ENCODE assay signal across 15 mouse cellular contexts in genomic region chr10:122408697-122409409, GRCm38 (mm10). TPM values are rescaled to one million over a fixed set of nuclear protein-coding genes. Genes with fewer than 3 reads are reported as not detected.
A peak's percentile ranks its signal among the peaks of the same experiment; 100 is the strongest.
DNase-seq lines count a peak whose midpoint lies in the region; ATAC-seq and TF ChIP-seq lines count a peak whose summit lies in the region.
"Had no signal": no experiment of that assay in that cellular context is flagged by ENCODE, and none has a peak within 500 bp of the region (broad histone marks: within the 10 kb centered on the region; RNA-seq: fewer than 3 reads in every experiment).

No protein-coding gene starts in this region.

- 67% methylated on average over 7 of the region's 7 CpGs for WGBS in kidney, embryonic 14.5 days

- H3K9ac ChIP-seq in kidney, embryonic 14.5 days (ENCODE audit: low read depth, low read length): no peak overlapping the region
- H3K9ac ChIP-seq: embryonic facial prominence, embryonic 15.5 days; hindbrain, embryonic 12.5 days; liver, postnatal 0 days had no signal

- TF ChIP-seq CTCF in layer of hippocampus, adult 2 months (conservative IDR thresholded peaks at IDR 0.05): no peak

- no peak overlapping the region for H3K4me2 ChIP-seq in kidney, embryonic 14.5 days (replicated peaks; ENCODE audit: low read depth, low read length)
- H3K4me2 ChIP-seq: embryonic facial prominence, embryonic 15.5 days; hindbrain, embryonic 12.5 days had no signal

- no peak overlapping the region for H3K27ac ChIP-seq in kidney, embryonic 14.5 days (ENCODE audit: low read depth, low read length)
- no peak overlapping the region for H3K27ac ChIP-seq in layer of hippocampus, adult 2 months
- H3K27ac ChIP-seq: embryonic facial prominence, embryonic 15.5 days; hindbrain, embryonic 12.5 days had no signal

- H3K9me3 ChIP-seq in kidney, embryonic 14.5 days (ENCODE audit: control insufficient read depth, low read length): no peaks in the 10 kb centered on the region
- H3K9me3 ChIP-seq: embryonic facial prominence, embryonic 15.5 days; hindbrain, embryonic 12.5 days had no signal

- H3K27me3 ChIP-seq in kidney, embryonic 14.5 days (ENCODE audit: control insufficient read depth, insufficient read depth, low read length): no peaks in the 10 kb centered on the region
- H3K27me3 ChIP-seq: embryonic facial prominence, embryonic 15.5 days; hindbrain, embryonic 12.5 days; Patski had no signal

- peak; percentile 5 to 6 for DNase-seq in cerebellum, postnatal 14 days
- DNase-seq in cerebellum, postnatal 4 days (ENCODE audit: low spot score in 2 of 2): no peak
- peak; percentile 37 for DNase-seq in ovary, adult 18-20 months (ENCODE audit: low spot score)
- DNase-seq in ovary, postnatal 14 days (ENCODE audit: low spot score): no peak
- DNase-seq in urinary bladder, postnatal 36 days (ENCODE audit: low spot score in 2 of 2): peak; percentile 10 to 14
- DNase-seq in layer of hippocampus, adult 2 months (ENCODE audit: low spot score in 2 of 2): no peak
- DNase-seq in left cerebral cortex, postnatal 25 days (ENCODE audit: low spot score in 2 of 2): no peak
- DNase-seq: cerebellum, adult 11-12 months; gastrocnemius, postnatal 14 days; liver, postnatal 0 days; thymus, postnatal 4 days had no signal

- intact Hi-C loops in left cerebral cortex, postnatal 25 days (cut with DNase I): no loop called here

- no peaks in the 10 kb centered on the region for H3K36me3 ChIP-seq in kidney, embryonic 14.5 days (ENCODE audit: control insufficient read depth, insufficient read depth, low read length)
- H3K36me3 ChIP-seq: embryonic facial prominence, embryonic 15.5 days; hindbrain, embryonic 12.5 days had no signal

- H3K4me1 ChIP-seq in kidney, embryonic 14.5 days (ENCODE audit: control insufficient read depth, insufficient read depth, low read length): no peaks in the 10 kb centered on the region
- H3K4me1 ChIP-seq: embryonic facial prominence, embryonic 15.5 days; hindbrain, embryonic 12.5 days had no signal

- ATAC-seq in kidney, embryonic 14.5 days (ENCODE audit: low FRiP score, low TSS enrichment): peak; percentile 57; the same call in 1 of the 2 replicates
- ATAC-seq: liver, postnatal 0 days; Patski had no signal

- H3K4me3 ChIP-seq in kidney, embryonic 14.5 days (ENCODE audit: low read length): no peak overlapping the region
- no peak overlapping the region for H3K4me3 ChIP-seq in layer of hippocampus, adult 2 months
- H3K4me3 ChIP-seq: embryonic facial prominence, embryonic 15.5 days; hindbrain, embryonic 12.5 days had no signal

RNA-seq across cellular contexts. Expression of gene Avpr1a, which starts 39.4 kb away (rescaled TPM):
- 1.3 and 2.4 TPM in 2 replicates for polyA plus RNA-seq in kidney, embryonic 14.5 days (2014; fragmentation: Nextera tagmentation; extraction: Ambion mirVana)
- total RNA-seq in layer of hippocampus, adult 2 months (2021): under 1 TPM; 0.39 to 0.67 TPM
- total RNA-seq in left cerebral cortex, postnatal 25 days (2021): under 1 TPM; 0.48 to 0.94 TPM

Comparison
In these comparisons a context has a peak if more than half of its experiments do, and no peak if none do; other contexts are left out.
1. DNase-seq: peak in cerebellum, postnatal 14 days (2 of 2), ovary, adult 18-20 months (single experiment) and urinary bladder, postnatal 36 days (2 of 2); none in cerebellum, postnatal 4 days (0 of 2), ovary, postnatal 14 days (single experiment), layer of hippocampus, adult 2 months (0 of 2) and left cerebral cortex, postnatal 25 days (0 of 2).